Mouse (Mus musculus): ENCODE measurements around the gene Fnip2. TPM values are rescaled to one million over a fixed set of nuclear protein-coding genes. Genes with fewer than 3 reads are reported as not detected.

Gene Fnip2
- total and polyA plus RNA-seq, 2 experiments from 2014 or later: 6.9 to 30.3 TPM

DNA sequence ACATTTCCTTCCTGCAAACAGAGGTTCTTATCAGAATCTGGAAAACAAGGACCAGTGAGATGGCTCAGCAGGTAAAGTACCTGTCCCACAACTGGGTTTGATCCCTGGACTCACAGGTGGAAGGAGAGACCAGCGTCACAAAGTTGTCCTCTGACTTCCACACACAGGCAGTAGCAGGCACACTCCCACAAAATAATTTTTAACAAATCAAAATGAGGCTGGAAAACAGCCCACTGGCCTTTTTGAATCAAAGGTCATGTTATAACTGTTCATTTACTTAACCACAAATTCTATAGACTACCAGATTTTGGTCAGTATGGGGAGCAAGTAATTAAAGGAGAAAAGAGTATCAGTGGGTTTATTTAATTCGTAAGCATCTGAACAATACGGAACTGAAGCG, 50.6 kb downstream of the Fnip2 start:
- H3K4me2 ChIP-seq (ENCODE audit: low read depth, low read length, poor library complexity, severe bottlenecking): no peak overlapping the region
- 0 out of 2 replicates have a peak, but pooled peaks cover 3% of the 10 kb centered on the region for H3K4me1 ChIP-seq (ENCODE audit: insufficient read depth, low read length)
- TF ChIP-seq CTCF (IDR thresholded peaks at IDR 0.05): no peak
- DNase-seq (ENCODE audit: low spot score): no peak
- H3K4me3 ChIP-seq (ENCODE audit: low read depth, low read length): no peak overlapping the region
- no peak overlapping the region for H3K9ac ChIP-seq (replicated peaks; ENCODE audit: low read length, poor library complexity, severe bottlenecking)
- WGBS: 86% methylated on average over 4 of the region's 4 CpGs
- H3K36me3 ChIP-seq (ENCODE audit: insufficient read depth, low read length): peaks cover 3% of the 10 kb centered on the region; the same call in 1 of the 2 replicates
- no peak for ATAC-seq (ENCODE audit: low FRiP score)
- H3K27ac ChIP-seq (ENCODE audit: low read depth, low read length): no peak overlapping the region
- no peaks in the 10 kb centered on the region for H3K27me3 ChIP-seq (ENCODE audit: insufficient read depth, low read length)
- H3K9me3 ChIP-seq (ENCODE audit: low read length): no peaks in the 10 kb centered on the region

GRCm38 (mm10) chr3:79516099-79516920, 51.3 kb downstream of the Fnip2 start:
- Histone ChIP-seq H3K36me3 (ENCODE audit: insufficient read depth, low read length) (peaks cover 3% of the 10 kb centered on the region; the same call in 1 of the 2 replicates), H3K4me1 (ENCODE audit: insufficient read depth, low read length) (0 out of 2 replicates have a peak, but pooled peaks cover 3% of the 10 kb centered on the region), H3K9me3 (ENCODE audit: low read length) (no peaks in the 10 kb centered on the region), H3K9ac (replicated peaks; ENCODE audit: low read length, poor library complexity, severe bottlenecking) (no peak overlapping the region), H3K4me2 (ENCODE audit: low read depth, low read length, poor library complexity, severe bottlenecking) (no peak overlapping the region), H3K4me3 (ENCODE audit: low read depth, low read length) (no peak overlapping the region), H3K27ac (ENCODE audit: low read depth, low read length) (no peak overlapping the region), H3K27me3 (ENCODE audit: insufficient read depth, low read length) (no peaks in the 10 kb centered on the region)
- WGBS: 61% methylated on average over 14 of the region's 14 CpGs
- TF ChIP-seq CTCF (IDR thresholded peaks at IDR 0.05): no peak
- DNase-seq (ENCODE audit: low spot score): no peak
- no peak for ATAC-seq (ENCODE audit: low FRiP score)

GRCm38 (mm10) chr3:79514304-79514703, 53.3 kb downstream of the Fnip2 start:
- Histone ChIP-seq H3K4me1 (ENCODE audit: insufficient read depth, low read length) (0 out of 2 replicates have a peak, but pooled peaks cover 3% of the 10 kb centered on the region), H3K4me3 (ENCODE audit: low read depth, low read length) (no peak overlapping the region), H3K27me3 (ENCODE audit: insufficient read depth, low read length) (no peaks in the 10 kb centered on the region), H3K27ac (ENCODE audit: low read depth, low read length) (no peak overlapping the region), H3K9ac (replicated peaks; ENCODE audit: low read length, poor library complexity, severe bottlenecking) (no peak overlapping the region), H3K36me3 (ENCODE audit: insufficient read depth, low read length) (peaks cover 3% of the 10 kb centered on the region; the same call in 1 of the 2 replicates), H3K4me2 (ENCODE audit: low read depth, low read length, poor library complexity, severe bottlenecking) (no peak overlapping the region), H3K9me3 (ENCODE audit: low read length) (no peaks in the 10 kb centered on the region)
- no peak for TF ChIP-seq CTCF (IDR thresholded peaks at IDR 0.05)
- no peak for DNase-seq (ENCODE audit: low spot score)
- 91% methylated on average over 2 of the region's 2 CpGs for WGBS
- no peak for ATAC-seq (ENCODE audit: low FRiP score)

DNA sequence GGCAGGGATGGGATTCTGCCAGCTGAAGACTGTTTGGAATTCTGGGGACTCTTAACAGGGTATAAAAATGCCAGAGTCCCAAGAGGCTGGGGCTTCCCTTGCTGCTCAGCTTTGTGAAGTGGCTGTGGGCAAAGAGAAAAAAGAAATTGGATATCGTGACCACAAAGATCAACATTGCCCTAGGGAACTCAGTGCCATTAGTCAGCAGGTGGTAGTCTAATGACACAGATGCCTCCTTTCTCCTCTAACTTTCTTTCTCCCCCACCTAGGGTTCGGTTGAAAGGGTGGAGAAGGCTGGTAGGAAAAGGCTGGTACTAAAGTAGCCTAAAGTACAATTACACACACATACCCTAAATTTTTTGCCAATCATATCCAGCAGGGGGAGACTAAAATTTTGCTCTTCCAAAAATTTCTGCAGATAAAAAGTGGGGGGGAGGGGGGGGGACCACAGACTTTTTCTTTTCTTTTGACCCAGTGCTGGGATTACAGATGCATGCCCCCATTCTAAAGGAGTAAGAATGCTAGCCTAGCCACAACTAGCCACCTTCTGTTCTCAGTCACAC, 66.3 kb downstream of the Fnip2 start:
- Histone ChIP-seq H3K36me3 (ENCODE audit: insufficient read depth, low read length) (peaks cover 4% of the 10 kb centered on the region), H3K27ac (ENCODE audit: low read depth, low read length) (no peak overlapping the region), H3K4me2 (ENCODE audit: low read depth, low read length, poor library complexity, severe bottlenecking) (no peak overlapping the region), H3K27me3 (ENCODE audit: insufficient read depth, low read length) (no peaks in the 10 kb centered on the region), H3K9me3 (ENCODE audit: low read length) (no peaks in the 10 kb centered on the region), H3K4me3 (ENCODE audit: low read depth, low read length) (no peak overlapping the region), H3K4me1 (ENCODE audit: insufficient read depth, low read length) (no peaks in the 10 kb centered on the region), H3K9ac (replicated peaks; ENCODE audit: low read length, poor library complexity, severe bottlenecking) (no peak overlapping the region)
- DNase-seq (ENCODE audit: low spot score) (no peak), ATAC-seq (ENCODE audit: low FRiP score) (no peak)
- WGBS: 57% methylated on average over 2 of the region's 2 CpGs
- TF ChIP-seq CTCF (IDR thresholded peaks at IDR 0.05): peak; percentile 17; the same call in 1 of the 2 replicates

- Histone ChIP-seq H3K4me2 (ENCODE audit: low read depth, low read length, poor library complexity, severe bottlenecking) (no peak overlapping the region), H3K36me3 (ENCODE audit: insufficient read depth, low read length) (peaks cover 6% of the 10 kb centered on the region), H3K4me1 (ENCODE audit: insufficient read depth, low read length) (no peaks in the 10 kb centered on the region), H3K9me3 (ENCODE audit: low read length) (no peaks in the 10 kb centered on the region), H3K4me3 (ENCODE audit: low read depth, low read length) (no peak overlapping the region), H3K27ac (ENCODE audit: low read depth, low read length) (no peak overlapping the region), H3K9ac (replicated peaks; ENCODE audit: low read length, poor library complexity, severe bottlenecking) (no peak overlapping the region), H3K27me3 (ENCODE audit: insufficient read depth, low read length) (no peaks in the 10 kb centered on the region)
- DNase-seq (ENCODE audit: low spot score) (peak; percentile 12), ATAC-seq (ENCODE audit: low FRiP score) (no peak)
- TF ChIP-seq CTCF (IDR thresholded peaks at IDR 0.05): no peak
- 35% methylated on average over 10 of the region's 10 CpGs for WGBS
These were observed 67.3 kb downstream of the Fnip2 start for GRCm38 (mm10) chr3:79500279-79500678.

DNA sequence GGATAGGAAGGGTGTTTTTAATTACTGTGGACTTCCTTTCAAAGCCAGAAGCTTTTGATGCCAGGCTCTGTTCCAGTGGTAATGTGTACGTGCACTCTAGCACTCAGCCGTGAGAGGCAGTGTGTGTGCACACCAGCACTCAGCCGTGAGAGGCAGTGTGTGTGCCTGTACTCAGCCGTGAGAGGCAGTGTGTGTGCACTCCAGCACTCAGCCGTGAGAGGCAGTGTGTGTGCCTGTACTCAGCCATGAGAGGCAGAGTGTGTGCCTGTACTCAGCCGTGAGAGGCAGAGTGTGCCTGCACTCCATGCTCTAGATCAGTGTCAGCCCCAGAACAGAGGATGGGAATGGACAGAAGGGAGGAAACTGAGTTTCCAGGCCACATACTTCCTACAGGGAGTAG, 70.9 kb downstream of the Fnip2 start:
- no peak for ATAC-seq (ENCODE audit: low FRiP score)
- 78% methylated on average over 6 of the region's 6 CpGs for WGBS
- no peaks in the 10 kb centered on the region for H3K27me3 ChIP-seq (ENCODE audit: insufficient read depth, low read length)

More for the DNA sequence above, 70.9 kb downstream of the Fnip2 start:
- no peak overlapping the region for H3K4me3 ChIP-seq (ENCODE audit: low read depth, low read length)
- no peak overlapping the region for H3K27ac ChIP-seq (ENCODE audit: low read depth, low read length)
- H3K4me2 ChIP-seq (ENCODE audit: low read depth, low read length, poor library complexity, severe bottlenecking): no peak overlapping the region
- TF ChIP-seq CTCF (IDR thresholded peaks at IDR 0.05): no peak
- DNase-seq (ENCODE audit: low spot score): no peak
- no peaks in the 10 kb centered on the region for H3K9me3 ChIP-seq (ENCODE audit: low read length)
- peaks cover 23% of the 10 kb centered on the region for H3K36me3 ChIP-seq (ENCODE audit: insufficient read depth, low read length)
- no peaks in the 10 kb centered on the region for H3K4me1 ChIP-seq (ENCODE audit: insufficient read depth, low read length)
- no peak overlapping the region for H3K9ac ChIP-seq (replicated peaks; ENCODE audit: low read length, poor library complexity, severe bottlenecking)

All from midbrain, postnatal 0 days (tissue).